Mouse (Mus musculus): ENCODE data around the gene Milr1. TPM values are rescaled to one million over a fixed set of nuclear protein-coding genes. Genes with fewer than 3 reads are reported as not detected.
"Not testable (repeated sequence)": the region's sequence is repeated elsewhere in the genome, so short reads cannot be mapped to it uniquely, and the experiment has no call there.

Gene Milr1
- total RNA-seq, 2 experiments from 2014 or later: 0.62 to 1.3 TPM

DNA sequence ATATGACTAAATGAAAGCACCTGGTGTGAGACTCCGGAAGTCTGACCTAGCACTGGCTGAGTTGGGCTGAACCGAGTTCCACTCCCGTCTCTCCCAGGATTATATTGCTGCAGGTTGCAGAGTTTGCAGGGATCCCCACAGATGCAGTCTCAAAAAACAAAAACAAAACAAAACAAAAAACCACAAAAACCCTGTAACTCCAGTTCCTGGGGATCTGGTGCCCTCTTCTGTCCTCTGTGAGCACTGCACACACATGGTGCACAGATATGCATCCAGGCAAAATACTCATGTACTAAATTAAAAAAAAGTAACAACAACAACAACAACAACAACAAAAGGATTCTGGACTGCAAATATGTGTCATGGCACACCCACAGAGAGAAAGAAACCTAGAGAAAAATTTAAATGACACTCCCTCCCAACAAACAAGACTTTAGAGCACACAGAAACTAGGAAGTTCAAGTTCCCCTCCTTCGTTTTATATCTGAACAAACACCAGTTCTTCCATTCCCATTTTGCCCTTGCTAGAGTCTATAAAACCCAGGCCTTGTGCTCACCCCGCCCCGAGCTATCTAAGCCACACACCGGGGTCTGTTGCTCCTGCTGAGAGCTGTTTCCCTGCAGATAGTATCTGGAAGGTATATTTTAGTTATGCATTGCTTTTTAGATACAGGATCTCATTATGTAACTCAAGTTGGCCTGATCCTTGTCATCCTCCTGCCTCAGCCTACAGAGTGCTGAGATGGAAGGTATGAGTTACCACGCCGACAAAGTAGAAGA is 19.4 kb downstream of the Milr1 start:
- DNase-seq (ENCODE audit: low spot score in 2 of 2): peak in 1 of 2 experiments; percentile 34

- no peak for DNase-seq (ENCODE audit: low spot score in 2 of 2)
These were observed 22.0 kb downstream of the Milr1 start for GRCm38 (mm10) chr11:106773061-106773460.

- DNase-seq (ENCODE audit: low spot score in 2 of 2): no peak
These were observed 25.9 kb downstream of the Milr1 start for GRCm38 (mm10) chr11:106776960-106777359.

DNA sequence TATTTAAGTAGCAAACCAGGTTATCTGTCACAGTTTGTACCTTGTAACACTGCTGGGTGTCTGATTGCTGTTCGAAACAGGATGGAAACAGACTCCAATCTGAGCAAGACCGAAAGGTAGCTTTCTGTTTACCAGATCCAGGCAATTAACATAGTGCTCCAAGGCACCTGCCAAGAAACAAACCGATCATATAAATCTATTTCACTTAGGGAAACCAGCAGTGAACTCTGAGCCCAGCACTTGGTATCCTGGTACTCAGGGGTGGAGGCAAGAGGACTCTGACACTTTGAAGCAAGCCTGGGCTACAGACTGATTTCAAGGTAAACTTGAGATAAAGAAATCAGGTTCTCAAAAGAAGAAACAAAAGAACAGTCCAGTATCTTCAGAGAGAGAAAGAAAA is 26.4 kb downstream of the Milr1 start:
- DNase-seq (ENCODE audit: low spot score in 2 of 2): no peak

- no peak for DNase-seq (ENCODE audit: low spot score in 2 of 2)
These were observed 27.1 kb downstream of the Milr1 start for GRCm38 (mm10) chr11:106778132-106778531.

- no peak for DNase-seq (ENCODE audit: low spot score in 2 of 2)
These were observed 27.8 kb downstream of the Milr1 start for GRCm38 (mm10) chr11:106778589-106779387.

DNA sequence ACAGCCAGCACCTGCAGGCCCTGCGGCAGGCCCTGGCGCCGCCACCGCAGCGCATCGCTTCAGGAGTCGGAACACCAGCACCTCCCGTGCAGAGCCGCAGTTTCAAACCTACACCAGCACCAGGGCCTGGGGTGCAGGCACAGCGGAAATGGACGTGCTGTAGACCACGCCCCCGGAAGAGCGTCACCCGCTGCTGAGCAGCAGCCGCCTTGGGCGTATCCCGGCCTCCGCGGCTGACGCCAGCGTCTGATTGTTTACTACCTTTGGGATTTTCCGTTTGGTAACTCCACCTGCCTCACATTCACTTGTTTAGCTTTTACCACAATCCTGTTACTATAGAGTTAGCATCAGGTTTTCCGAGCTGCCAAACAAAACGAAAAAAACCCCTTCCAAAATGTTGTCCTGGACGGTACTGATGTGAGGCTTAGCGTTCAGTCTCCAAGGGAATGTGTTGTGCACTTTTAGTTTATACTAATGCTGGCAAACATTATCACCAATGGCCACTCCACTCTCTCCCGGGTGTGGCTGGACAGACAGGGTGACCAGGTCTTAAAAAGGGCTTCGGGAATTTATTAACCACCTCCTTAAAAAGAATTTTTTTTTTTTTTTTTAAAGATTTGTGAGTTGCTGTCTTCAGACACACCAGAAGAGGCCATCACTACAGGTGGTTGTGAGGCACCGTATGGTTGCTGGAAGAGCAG is 28.5 kb downstream of the Milr1 start, which contains the start of gene Polg2:
TSS of gene Polg2 (minus strand) at position 150 of the 701 bp plus-strand sequence.
- peak; percentile 88 to 91 for DNase-seq (ENCODE audit: low spot score in 2 of 2)

GRCm38 (mm10) chr11:106780089-106780425 is 29.0 kb downstream of the Milr1 start:
- DNase-seq (ENCODE audit: low spot score in 2 of 2): no peak

- DNase-seq (ENCODE audit: low spot score in 2 of 2): no peak
These were observed 29.7 kb downstream of the Milr1 start for GRCm38 (mm10) chr11:106780590-106781220.

- DNase-seq (ENCODE audit: low spot score in 2 of 2): not testable (repeated sequence)
These were observed 31.2 kb downstream of the Milr1 start for GRCm38 (mm10) chr11:106782271-106782670.

DNA sequence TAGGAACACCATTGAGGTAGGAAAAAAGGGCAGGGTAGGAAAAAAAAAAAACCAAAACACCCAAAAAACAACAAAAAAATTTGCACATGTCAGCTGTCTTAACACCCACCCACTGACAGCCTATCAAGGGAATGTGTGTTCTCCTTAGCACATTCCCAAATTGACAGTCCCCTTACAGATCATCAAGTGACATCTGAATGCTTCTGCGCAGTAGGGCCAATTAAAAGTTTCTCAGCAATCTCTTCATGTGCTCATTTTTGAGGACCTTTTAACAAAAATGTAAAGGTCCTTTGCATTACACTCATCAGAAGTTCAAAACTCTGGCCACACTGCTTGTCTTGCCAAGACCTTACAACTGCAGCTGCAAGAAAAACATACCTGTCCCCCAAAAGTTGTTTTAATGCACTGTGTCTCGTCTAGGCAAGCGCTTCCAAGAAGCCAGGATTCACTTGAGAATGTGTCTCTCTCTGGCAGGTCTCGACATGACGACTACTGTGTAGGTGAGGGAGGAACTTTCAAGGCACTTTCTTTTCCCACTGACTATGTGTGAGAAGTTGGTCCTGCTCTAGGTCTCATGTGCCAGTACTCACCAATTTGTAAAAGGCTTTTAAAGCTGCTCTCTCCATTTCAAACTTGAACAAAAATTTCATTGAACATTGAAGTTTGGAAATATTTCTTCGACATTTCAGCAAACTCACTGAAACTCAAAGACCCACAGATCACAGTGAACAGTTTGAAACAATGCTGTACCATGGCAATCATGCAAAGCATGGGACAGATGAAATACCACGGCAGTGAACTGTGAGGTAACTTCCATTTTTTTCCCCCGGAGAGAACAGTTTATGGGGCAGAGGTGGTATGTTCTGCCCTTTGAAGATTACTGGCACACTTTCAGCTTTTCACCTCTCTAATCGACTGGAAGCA is 32.1 kb downstream of the Milr1 start:
- DNase-seq (ENCODE audit: low spot score in 2 of 2): no peak

DNA sequence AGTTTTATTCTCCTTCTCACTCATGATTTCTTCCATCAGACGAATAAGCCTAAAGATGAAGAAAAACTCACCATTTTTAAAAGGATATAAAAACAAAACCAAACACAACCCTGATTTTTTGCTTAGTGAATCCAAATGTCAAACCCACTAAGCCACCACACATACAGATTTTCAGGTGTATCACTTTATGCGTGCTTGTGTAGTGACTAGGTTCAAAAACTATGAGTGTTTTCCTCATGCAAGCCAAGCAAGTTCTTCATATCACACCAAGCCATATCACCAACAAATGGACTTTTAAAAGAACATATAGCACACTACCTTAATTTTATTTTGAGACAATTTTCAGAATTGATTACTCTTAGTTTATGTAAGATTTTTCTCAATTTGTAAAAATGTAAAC is 33.5 kb downstream of the Milr1 start:
- no peak for DNase-seq (ENCODE audit: low spot score in 2 of 2)

GRCm38 (mm10) chr11:106785043-106785442 is 34.0 kb downstream of the Milr1 start:
- DNase-seq (ENCODE audit: low spot score in 2 of 2): no peak

DNA sequence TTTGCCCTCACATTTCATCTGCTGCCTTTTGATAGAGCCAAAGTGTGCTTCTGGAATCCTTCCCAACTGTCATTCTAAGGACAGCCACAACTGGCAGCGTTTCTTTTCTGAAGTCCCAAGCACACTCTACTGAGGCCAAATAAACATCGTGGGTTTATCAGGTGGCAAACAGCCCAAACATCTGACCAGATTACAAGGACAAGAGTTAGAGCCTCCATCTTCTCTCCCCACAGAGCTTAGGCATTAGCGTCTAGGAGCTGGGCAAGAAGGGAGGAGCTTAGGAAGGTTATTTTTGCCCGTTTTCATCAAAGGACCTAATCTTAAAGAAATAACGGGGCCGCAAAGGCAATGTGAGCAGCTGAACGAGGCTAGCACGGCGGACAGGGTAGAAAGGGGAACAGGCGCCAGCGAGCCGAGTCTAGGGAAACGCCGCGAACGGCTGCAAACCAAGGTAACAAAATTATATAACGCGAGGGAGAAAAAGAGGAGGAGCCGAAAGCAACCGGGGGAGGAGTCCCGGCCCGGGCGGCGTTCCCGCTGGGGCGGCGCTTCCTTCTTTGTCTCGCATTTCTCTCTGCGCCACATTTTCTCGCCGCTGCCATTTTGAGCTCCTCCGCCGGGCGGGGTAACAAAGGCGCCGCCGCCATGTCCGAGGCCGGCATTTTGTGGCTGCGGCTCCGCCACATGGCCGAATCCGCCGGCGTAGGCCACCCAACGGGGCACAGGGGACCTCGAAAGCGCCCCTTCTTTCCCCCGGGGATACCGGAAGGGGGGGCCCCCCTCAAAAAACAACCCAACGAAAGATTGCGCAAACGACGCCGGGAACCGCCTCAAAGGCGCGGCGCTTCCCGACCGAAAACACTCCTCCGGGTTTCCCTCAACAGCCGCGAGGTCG is 36.4 kb downstream of the Milr1 start:
- peak; percentile 87 to 93 for DNase-seq (ENCODE audit: low spot score in 2 of 2)

DNA sequence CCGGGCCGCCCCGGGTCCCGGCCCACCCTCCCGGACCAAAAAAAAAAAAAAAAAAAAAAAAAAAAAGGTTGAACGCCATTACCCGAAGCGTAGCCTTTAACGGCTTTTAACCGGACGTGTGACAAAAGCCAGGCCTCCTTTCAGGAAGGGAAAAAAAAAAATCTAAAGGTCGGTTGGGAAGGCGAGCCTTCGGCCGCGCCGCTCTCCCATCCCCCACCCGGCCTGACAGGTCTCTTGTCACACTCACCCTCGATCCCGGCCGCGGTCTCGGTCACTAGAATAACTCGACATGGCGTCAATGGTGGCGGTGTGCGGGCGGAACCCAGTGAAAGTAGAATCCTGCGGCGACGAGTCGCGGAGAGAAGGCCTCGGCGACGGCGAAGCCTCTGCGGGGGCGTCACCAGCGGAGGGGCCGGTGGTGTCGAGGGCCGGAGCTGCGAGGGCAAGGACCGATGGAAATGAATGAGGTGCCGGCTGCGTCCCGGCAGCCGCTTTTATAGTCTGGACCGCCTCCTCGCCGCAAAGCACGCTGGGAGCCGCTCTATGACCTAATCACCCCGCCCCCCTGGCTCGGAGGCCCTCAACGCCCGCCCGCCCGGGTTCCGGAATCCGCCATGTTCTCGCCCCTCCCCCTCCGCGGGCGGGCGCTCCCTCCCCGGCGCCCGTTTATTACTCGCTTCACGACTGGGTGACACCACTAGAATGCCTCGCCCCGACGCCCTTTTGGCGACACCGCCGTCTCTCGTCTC is 37.2 kb downstream of the Milr1 start:
- peak; percentile 99 to 100 for DNase-seq (ENCODE audit: low spot score in 2 of 2)

GRCm38 (mm10) chr11:106788775-106789459 is 37.9 kb downstream of the Milr1 start, which contains the start of the genes Ddx5 and Cep95:
TSS of gene Ddx5 (minus strand) at chr11:106789185.
TSS of gene Cep95 (plus strand) at chr11:106789252.
- DNase-seq (ENCODE audit: low spot score in 2 of 2): peak; percentile 96 to 97

DNA sequence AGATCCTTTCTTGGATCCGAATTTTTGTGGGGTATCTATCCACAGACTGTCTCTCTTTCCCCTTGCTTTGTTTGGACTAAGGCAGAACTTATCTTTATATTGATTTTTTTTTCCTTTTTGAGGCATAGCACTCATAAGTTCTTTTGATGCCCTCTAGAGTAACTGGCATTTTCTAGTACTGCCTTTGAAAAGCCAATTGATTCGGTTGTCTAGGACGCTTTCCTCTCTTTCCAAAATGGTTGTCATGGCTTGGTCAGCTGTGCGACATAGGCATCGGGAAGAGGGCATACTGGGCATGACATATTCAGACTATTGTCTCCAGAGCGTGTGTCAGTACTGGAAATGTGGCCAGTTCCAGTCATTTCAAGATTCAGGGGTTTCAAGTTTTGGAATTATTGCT is 38.6 kb downstream of the Milr1 start:
- no peak for DNase-seq (ENCODE audit: low spot score in 2 of 2)

GRCm38 (mm10) chr11:106793846-106794245 is 42.8 kb downstream of the Milr1 start:
- no peak for DNase-seq (ENCODE audit: low spot score in 2 of 2)

Data from layer of hippocampus, postnatal 10 days (tissue).